Mouse (Mus musculus): ENCODE measurements around the gene 2310061N02Rik. TPM values are rescaled to one million over a fixed set of nuclear protein-coding genes. Genes with fewer than 3 reads are reported as not detected.
"Not testable (repeated sequence)": the region's sequence is repeated elsewhere in the genome, so short reads cannot be mapped to it uniquely, and the experiment has no call there.

2310061N02Rik gene
- total RNA-seq (2014; rRNA removed) (not detected in 2 replicates), polyA plus RNA-seq (2015; fragmentation: Nextera tagmentation; extraction: Ambion mirVana) (not detected in 2 replicates)

DNA sequence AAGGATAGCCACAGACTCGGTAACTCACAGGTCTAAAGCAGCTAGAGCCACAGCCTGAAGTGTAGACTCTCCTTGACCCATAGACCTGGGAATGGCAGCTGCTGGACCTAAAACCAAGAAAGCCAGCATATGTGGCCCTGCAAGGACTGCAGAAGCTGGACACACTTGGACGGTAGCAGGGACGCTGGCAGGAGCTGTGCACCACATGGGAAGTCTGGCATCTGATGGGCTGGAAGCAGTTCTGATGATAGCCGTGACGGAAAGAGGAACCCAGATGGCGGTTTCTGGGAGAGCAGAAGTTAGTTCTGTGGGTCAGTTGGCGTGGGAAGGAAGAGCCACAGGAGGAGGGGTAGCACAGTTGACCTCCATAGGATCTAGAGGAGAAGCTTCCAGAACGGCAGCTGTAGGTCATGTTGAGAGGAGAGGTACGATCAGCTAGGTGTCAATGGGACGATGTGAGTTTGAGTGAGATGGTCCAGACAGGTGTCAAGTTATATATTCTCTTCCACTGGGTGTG lies at the start of gene 2310061N02Rik:
Gene 2310061N02Rik, minus strand, starts transcription at position 467 of the 517 bp plus-strand sequence.
- no peak for DNase-seq

DNA sequence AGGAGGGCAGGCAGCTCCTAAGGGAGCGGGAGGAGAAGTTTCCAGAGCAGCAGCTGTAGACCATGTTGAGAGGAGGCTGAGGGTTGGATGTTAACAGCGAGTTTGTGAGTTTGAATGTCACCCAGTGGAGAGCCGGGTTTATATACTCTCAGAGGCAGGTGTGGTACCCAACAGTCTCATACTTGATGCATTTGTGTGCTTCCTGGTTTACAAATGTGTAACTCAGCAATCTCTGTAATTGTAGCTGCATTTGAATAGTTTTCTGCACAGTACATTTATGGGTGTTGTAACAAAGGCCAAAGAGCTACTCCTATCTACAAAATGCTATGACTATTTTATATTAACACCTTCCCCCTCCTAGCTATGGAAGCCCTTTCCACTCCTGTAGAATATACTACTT lies 43.8 kb upstream of the 2310061N02Rik start, which contains the start of gene Krtap13:
Gene Krtap13, minus strand, starts transcription at position 101 of the 400 bp plus-strand sequence.
- H3K27ac ChIP-seq (ENCODE audit: low read depth, low read length); H3K4me3 ChIP-seq (ENCODE audit: low read depth, low read length); DNase-seq; H3K4me2 ChIP-seq (ENCODE audit: low read depth); H3K9ac ChIP-seq; H3K9me3 ChIP-seq (ENCODE audit: low read length); H3K4me1 ChIP-seq (ENCODE audit: insufficient read depth); H3K36me3 ChIP-seq (ENCODE audit: insufficient read depth); ATAC-seq; H3K27me3 ChIP-seq (ENCODE audit: insufficient read depth, low read length): not testable (repeated sequence)
- WGBS = 89% methylated on average over 3 of the region's 3 CpGs

More for the DNA sequence above, at the start of gene 2310061N02Rik:
- H3K36me3 ChIP-seq (ENCODE audit: insufficient read depth) = no peaks in the 10 kb centered on the region
- H3K4me1 ChIP-seq (ENCODE audit: insufficient read depth) = no peaks in the 10 kb centered on the region
- no peak within 1 kb of the TSS for H3K4me2 ChIP-seq (ENCODE audit: low read depth)
- no peak for TF ChIP-seq CTCF (IDR thresholded peaks at IDR 0.05; ENCODE audit: low read depth)
- no peak within 1 kb of the TSS for H3K9ac ChIP-seq
- H3K4me3 ChIP-seq (ENCODE audit: low read depth, low read length) = no peak within 1 kb of the TSS
- H3K27me3 ChIP-seq (ENCODE audit: insufficient read depth, low read length) = no peaks in the 10 kb centered on the region
- WGBS = 90% methylated on average over 10 of the region's 10 CpGs
- H3K9me3 ChIP-seq (ENCODE audit: low read length) = no peaks in the 10 kb centered on the region
- H3K27ac ChIP-seq (ENCODE audit: low read depth, low read length) = no peak within 1 kb of the TSS
- no peak for ATAC-seq

DNA sequence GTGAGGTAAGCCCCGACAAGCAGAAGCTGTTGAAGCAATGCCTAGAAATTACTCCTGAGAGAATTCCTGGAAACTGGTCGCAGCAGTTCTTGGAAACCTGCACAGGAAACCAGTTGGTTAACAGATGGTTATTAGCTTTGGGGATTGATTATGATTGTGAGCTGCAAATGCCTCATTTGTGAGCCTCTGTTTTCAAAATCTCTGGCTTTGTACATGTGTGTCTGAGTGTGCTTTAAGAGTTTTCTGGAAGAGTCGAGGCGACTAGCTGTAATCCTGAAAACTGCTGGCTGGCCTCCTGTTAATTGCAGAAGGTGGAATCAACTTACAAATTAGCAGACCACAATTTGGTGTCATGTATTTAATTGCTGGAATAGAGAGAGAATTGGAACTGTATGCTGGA lies 40.2 kb upstream of the 2310061N02Rik start:
- Histone ChIP-seq H3K36me3 (ENCODE audit: insufficient read depth) (no peaks in the 10 kb centered on the region), H3K27ac (ENCODE audit: low read depth, low read length) (no peak overlapping the region), H3K27me3 (ENCODE audit: insufficient read depth, low read length) (no peaks in the 10 kb centered on the region), H3K4me2 (ENCODE audit: low read depth) (no peak overlapping the region), H3K4me1 (ENCODE audit: insufficient read depth) (no peaks in the 10 kb centered on the region), H3K9me3 (ENCODE audit: low read length) (no peaks in the 10 kb centered on the region), H3K9ac (no peak overlapping the region), H3K4me3 (ENCODE audit: low read depth, low read length) (no peak overlapping the region)
- no peak for TF ChIP-seq CTCF (IDR thresholded peaks at IDR 0.05; ENCODE audit: low read depth)
- 40% methylated on average over 4 of the region's 4 CpGs for WGBS
- ATAC-seq = no peak
- DNase-seq = peak; percentile 26

DNA sequence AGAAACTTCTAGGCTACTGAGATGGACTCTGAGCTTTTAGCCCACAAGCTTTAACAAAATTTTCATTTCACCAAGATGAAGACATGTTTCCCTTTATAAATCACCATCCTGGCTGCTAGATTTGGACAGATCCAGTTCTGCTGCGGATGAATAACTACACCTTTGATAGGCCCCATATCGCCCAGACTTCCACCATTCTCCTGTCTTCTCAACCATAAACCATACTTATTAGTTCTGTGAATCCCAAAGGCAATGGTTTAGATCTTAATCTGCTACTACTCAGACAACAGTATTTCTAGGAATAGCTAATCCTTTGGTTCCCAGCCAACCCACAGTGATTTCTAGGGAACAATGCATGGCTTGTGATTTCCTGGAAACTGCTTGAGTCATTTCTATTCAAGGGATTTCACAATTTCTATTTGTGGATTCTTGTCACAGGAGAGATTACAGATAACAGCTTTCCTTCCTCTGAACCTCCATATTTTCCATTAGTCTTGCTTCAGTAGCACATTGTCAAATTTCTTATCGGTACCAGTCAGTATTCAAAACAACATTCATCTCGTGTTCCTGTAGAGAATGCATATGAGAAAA lies 37.1 kb upstream of the 2310061N02Rik start:
- Histone ChIP-seq H3K9me3 (ENCODE audit: low read length) (no peaks in the 10 kb centered on the region), H3K4me2 (ENCODE audit: low read depth) (no peak overlapping the region), H3K4me3 (ENCODE audit: low read depth, low read length) (no peak overlapping the region), H3K9ac (no peak overlapping the region), H3K36me3 (ENCODE audit: insufficient read depth) (no peaks in the 10 kb centered on the region), H3K4me1 (ENCODE audit: insufficient read depth) (no peaks in the 10 kb centered on the region), H3K27ac (ENCODE audit: low read depth, low read length) (no peak overlapping the region), H3K27me3 (ENCODE audit: insufficient read depth, low read length) (no peaks in the 10 kb centered on the region)
- ATAC-seq = no peak
- 66% methylated on average over 4 of the region's 4 CpGs for WGBS
- no peak for TF ChIP-seq CTCF (IDR thresholded peaks at IDR 0.05; ENCODE audit: low read depth)
- no peak for DNase-seq

DNA sequence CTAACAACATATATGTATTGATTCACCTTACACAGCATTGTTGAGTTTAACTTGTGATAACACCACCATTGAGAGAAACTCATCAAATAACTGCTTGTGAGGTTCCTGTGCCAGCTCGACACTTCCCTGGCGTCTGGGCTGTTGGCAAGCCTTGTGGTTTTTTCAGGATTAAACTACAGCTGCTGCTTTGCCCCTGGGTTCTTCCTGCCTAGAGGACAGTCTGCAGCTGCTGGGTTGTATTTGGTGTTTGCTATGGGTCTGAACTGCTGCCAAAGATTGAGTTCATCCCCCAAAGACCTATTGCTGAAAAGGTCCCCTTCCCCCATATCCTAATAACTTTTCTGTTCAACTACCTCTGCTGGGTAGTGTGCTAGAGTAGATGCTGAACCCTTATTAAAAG lies 27.6 kb upstream of the 2310061N02Rik start:
- H3K27ac ChIP-seq (ENCODE audit: low read depth, low read length) = no peak overlapping the region
- no peaks in the 10 kb centered on the region for H3K27me3 ChIP-seq (ENCODE audit: insufficient read depth, low read length)
- no peak overlapping the region for H3K9ac ChIP-seq
- H3K4me3 ChIP-seq (ENCODE audit: low read depth, low read length) = no peak overlapping the region
- no peaks in the 10 kb centered on the region for H3K36me3 ChIP-seq (ENCODE audit: insufficient read depth)
- no peak for DNase-seq
- H3K9me3 ChIP-seq (ENCODE audit: low read length) = no peaks in the 10 kb centered on the region
- 46% methylated on average over 2 of the region's 2 CpGs for WGBS
- TF ChIP-seq CTCF (IDR thresholded peaks at IDR 0.05; ENCODE audit: low read depth) = no peak
- H3K4me2 ChIP-seq (ENCODE audit: low read depth) = no peak overlapping the region
- H3K4me1 ChIP-seq (ENCODE audit: insufficient read depth) = no peaks in the 10 kb centered on the region
- ATAC-seq = no peak

DNA sequence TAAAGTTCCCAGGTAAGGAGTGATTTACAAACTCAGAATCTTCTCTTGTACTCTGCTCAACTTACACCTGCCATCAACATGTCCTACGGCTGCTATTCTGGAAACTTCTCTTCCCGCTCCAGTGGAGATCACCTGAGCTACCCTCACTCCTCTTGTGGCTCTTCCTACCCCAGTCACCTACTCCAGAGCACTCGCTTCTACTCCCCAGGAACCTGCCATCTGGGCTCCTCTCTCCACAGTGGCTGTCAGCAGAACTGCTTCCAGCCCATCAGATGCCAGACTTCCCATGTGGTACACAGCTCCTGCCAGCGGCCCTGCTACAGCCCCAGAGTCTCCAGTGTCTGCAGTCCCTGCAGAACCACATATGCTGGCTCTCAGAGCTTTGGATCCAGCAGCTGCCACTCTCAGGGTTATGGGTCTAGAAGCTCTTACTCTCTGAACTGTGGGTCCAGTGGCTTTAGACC lies 21.1 kb upstream of the 2310061N02Rik start, which contains the start of gene Krtap13-1:
Gene Krtap13-1, plus strand, starts transcription at position 51 of the 464 bp plus-strand sequence.
- no peaks in the 10 kb centered on the region for H3K27me3 ChIP-seq (ENCODE audit: insufficient read depth, low read length)
- DNase-seq = peak; percentile 37
- no peak within 1 kb of the TSS for H3K4me2 ChIP-seq (ENCODE audit: low read depth)
- 78% methylated on average over 4 of the region's 4 CpGs for WGBS
- no peak within 1 kb of the TSS for H3K27ac ChIP-seq (ENCODE audit: low read depth, low read length)
- no peaks in the 10 kb centered on the region for H3K36me3 ChIP-seq (ENCODE audit: insufficient read depth)
- no peaks in the 10 kb centered on the region for H3K4me1 ChIP-seq (ENCODE audit: insufficient read depth)
- no peak within 1 kb of the TSS for H3K9ac ChIP-seq
- ATAC-seq = peak; percentile 56; the same call in 1 of the 2 replicates
- no peak for TF ChIP-seq CTCF (IDR thresholded peaks at IDR 0.05; ENCODE audit: low read depth)
- H3K4me3 ChIP-seq (ENCODE audit: low read depth, low read length) = no peak within 1 kb of the TSS
- H3K9me3 ChIP-seq (ENCODE audit: low read length) = no peaks in the 10 kb centered on the region

DNA sequence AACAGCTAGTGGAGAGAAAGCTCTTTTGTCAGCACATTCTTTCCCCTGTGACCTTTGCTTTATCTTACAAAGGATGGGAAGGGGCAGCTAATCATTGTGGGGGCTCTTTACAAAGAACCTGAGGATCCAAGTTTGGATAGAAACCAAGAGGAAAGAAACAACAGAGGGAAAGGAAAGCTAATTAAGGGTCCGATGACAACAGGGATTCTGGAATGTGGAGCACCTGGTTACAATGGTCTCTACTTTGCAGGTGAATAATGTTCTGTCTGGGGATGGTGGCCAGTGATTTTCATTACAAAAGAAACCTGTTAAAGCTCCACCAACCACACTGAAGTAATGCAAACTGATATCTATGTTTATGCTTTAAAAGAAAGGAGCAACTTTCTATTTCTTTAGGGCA lies 12.3 kb upstream of the 2310061N02Rik start:
- Histone ChIP-seq H3K36me3 (ENCODE audit: insufficient read depth) (no peaks in the 10 kb centered on the region), H3K4me3 (ENCODE audit: low read depth, low read length) (no peak overlapping the region), H3K9me3 (ENCODE audit: low read length) (no peaks in the 10 kb centered on the region), H3K4me1 (ENCODE audit: insufficient read depth) (no peaks in the 10 kb centered on the region), H3K27me3 (ENCODE audit: insufficient read depth, low read length) (no peaks in the 10 kb centered on the region), H3K9ac (no peak overlapping the region), H3K27ac (ENCODE audit: low read depth, low read length) (no peak overlapping the region), H3K4me2 (ENCODE audit: low read depth) (no peak overlapping the region)
- DNase-seq (no peak), ATAC-seq (no peak)
- TF ChIP-seq CTCF (IDR thresholded peaks at IDR 0.05; ENCODE audit: low read depth) = no peak
- WGBS = 16% methylated on average over 1 of the region's 1 CpGs
